Mouse (Mus musculus): ENCODE measurements around the gene Thsd7a. TPM values are rescaled to one million over a fixed set of nuclear protein-coding genes. Genes with fewer than 3 reads are reported as not detected.

Gene Thsd7a
- polyA plus RNA-seq, 1 experiment from 2014 or later: 52.1 TPM

GRCm38 (mm10) chr6:12404441-12404840, 344.8 kb downstream of the Thsd7a start:
- no peaks in the 10 kb centered on the region for H3K36me3 ChIP-seq (ENCODE audit: control insufficient read depth, insufficient read depth, low read length)

DNA sequence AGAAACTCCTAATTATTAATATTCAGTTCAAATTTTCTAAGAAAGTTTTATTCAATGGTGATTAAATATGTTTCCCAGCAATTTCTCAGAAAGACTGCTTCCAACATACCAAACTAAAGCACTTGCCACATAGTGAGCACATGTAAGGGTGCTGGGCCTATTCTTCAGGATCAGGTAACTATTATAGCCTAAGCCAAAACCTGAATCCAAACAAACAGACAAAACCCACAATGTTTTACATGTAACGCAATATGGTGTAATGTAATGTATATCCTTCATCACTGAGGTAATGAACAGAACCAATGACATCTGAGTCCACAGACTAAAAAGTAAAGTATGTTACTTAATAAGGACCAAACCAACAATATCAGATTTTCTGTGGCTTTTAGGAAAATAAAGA, 346.2 kb downstream of the Thsd7a start:
- Histone ChIP-seq H3K36me3 (ENCODE audit: control insufficient read depth, insufficient read depth, low read length) (no peaks in the 10 kb centered on the region), H3K4me2 (ENCODE audit: low read depth, low read length) (no peak overlapping the region), H3K9me3 (ENCODE audit: control insufficient read depth, low read length) (no peaks in the 10 kb centered on the region), H3K4me1 (ENCODE audit: control insufficient read depth, insufficient read depth, low read length) (0 out of 2 replicates have a peak, but pooled peaks cover 3% of the 10 kb centered on the region), H3K27me3 (ENCODE audit: control insufficient read depth, insufficient read depth, low read length) (no peaks in the 10 kb centered on the region), H3K9ac (replicated peaks; ENCODE audit: low read depth, low read length) (no peak overlapping the region), H3K27ac (ENCODE audit: low read depth, low read length) (no peak overlapping the region), H3K4me3 (ENCODE audit: low read depth, low read length) (no peak overlapping the region)
- 96% methylated on average over 1 of the region's 1 CpGs for WGBS
- no peak for ATAC-seq (ENCODE audit: low read depth)

More at GRCm38 (mm10) chr6:12404441-12404840, 344.8 kb downstream of the Thsd7a start:
- Histone ChIP-seq H3K27me3 (ENCODE audit: control insufficient read depth, insufficient read depth, low read length) (no peaks in the 10 kb centered on the region), H3K27ac (ENCODE audit: low read depth, low read length) (no peak overlapping the region), H3K9ac (replicated peaks; ENCODE audit: low read depth, low read length) (no peak overlapping the region), H3K4me1 (ENCODE audit: control insufficient read depth, insufficient read depth, low read length) (no peaks in the 10 kb centered on the region), H3K4me2 (ENCODE audit: low read depth, low read length) (no peak overlapping the region), H3K9me3 (ENCODE audit: control insufficient read depth, low read length) (no peaks in the 10 kb centered on the region), H3K4me3 (ENCODE audit: low read depth, low read length) (no peak overlapping the region)
- peak; percentile 67; the same call in 1 of the 2 replicates for ATAC-seq (ENCODE audit: low read depth)
- WGBS: 37% methylated on average over 2 of the region's 2 CpGs

GRCm38 (mm10) chr6:12397776-12398522, 351.3 kb downstream of the Thsd7a start:
- ATAC-seq (ENCODE audit: low read depth): peak; percentile 51; the same call in 1 of the 2 replicates
- H3K4me2 ChIP-seq (ENCODE audit: low read depth, low read length): no peak overlapping the region
- no peaks in the 10 kb centered on the region for H3K9me3 ChIP-seq (ENCODE audit: control insufficient read depth, low read length)
- H3K4me1 ChIP-seq (ENCODE audit: control insufficient read depth, insufficient read depth, low read length): 0 out of 2 replicates have a peak, but pooled peaks cover 3% of the 10 kb centered on the region
- WGBS: 77% methylated on average over 8 of the region's 8 CpGs
- no peak overlapping the region for H3K4me3 ChIP-seq (ENCODE audit: low read depth, low read length)
- H3K36me3 ChIP-seq (ENCODE audit: control insufficient read depth, insufficient read depth, low read length): no peaks in the 10 kb centered on the region
- no peak overlapping the region for H3K27ac ChIP-seq (ENCODE audit: low read depth, low read length)
- H3K27me3 ChIP-seq (ENCODE audit: control insufficient read depth, insufficient read depth, low read length): no peaks in the 10 kb centered on the region
- H3K9ac ChIP-seq (replicated peaks; ENCODE audit: low read depth, low read length): no peak overlapping the region

- no peak overlapping the region for H3K9ac ChIP-seq (replicated peaks; ENCODE audit: low read depth, low read length)
- 60% methylated on average over 2 of the region's 2 CpGs for WGBS
- no peak overlapping the region for H3K4me3 ChIP-seq (ENCODE audit: low read depth, low read length)
- no peak for ATAC-seq (ENCODE audit: low read depth)
- no peaks in the 10 kb centered on the region for H3K4me1 ChIP-seq (ENCODE audit: control insufficient read depth, insufficient read depth, low read length)
- H3K9me3 ChIP-seq (ENCODE audit: control insufficient read depth, low read length): no peaks in the 10 kb centered on the region
- H3K27ac ChIP-seq (ENCODE audit: low read depth, low read length): no peak overlapping the region; the same call in 1 of the 2 replicates
- no peaks in the 10 kb centered on the region for H3K36me3 ChIP-seq (ENCODE audit: control insufficient read depth, insufficient read depth, low read length)
- no peaks in the 10 kb centered on the region for H3K27me3 ChIP-seq (ENCODE audit: control insufficient read depth, insufficient read depth, low read length)
- no peak overlapping the region for H3K4me2 ChIP-seq (ENCODE audit: low read depth, low read length)
Observed at GRCm38 (mm10) chr6:12393574-12394380, 355.4 kb downstream of the Thsd7a start.

GRCm38 (mm10) chr6:12386731-12387130, 362.5 kb downstream of the Thsd7a start:
- no peak overlapping the region for H3K4me3 ChIP-seq (ENCODE audit: low read depth, low read length)
- H3K4me1 ChIP-seq (ENCODE audit: control insufficient read depth, insufficient read depth, low read length): no peaks in the 10 kb centered on the region
- no peaks in the 10 kb centered on the region for H3K9me3 ChIP-seq (ENCODE audit: control insufficient read depth, low read length)
- no peaks in the 10 kb centered on the region for H3K27me3 ChIP-seq (ENCODE audit: control insufficient read depth, insufficient read depth, low read length)
- 86% methylated on average over 1 of the region's 1 CpGs for WGBS
- H3K36me3 ChIP-seq (ENCODE audit: control insufficient read depth, insufficient read depth, low read length): no peaks in the 10 kb centered on the region
- no peak overlapping the region for H3K4me2 ChIP-seq (ENCODE audit: low read depth, low read length)
- H3K9ac ChIP-seq (replicated peaks; ENCODE audit: low read depth, low read length): no peak overlapping the region
- ATAC-seq (ENCODE audit: low read depth): no peak
- H3K27ac ChIP-seq (ENCODE audit: low read depth, low read length): no peak overlapping the region

GRCm38 (mm10) chr6:12385591-12385990, 363.6 kb downstream of the Thsd7a start:
- no peaks in the 10 kb centered on the region for H3K9me3 ChIP-seq (ENCODE audit: control insufficient read depth, low read length)
- no peaks in the 10 kb centered on the region for H3K27me3 ChIP-seq (ENCODE audit: control insufficient read depth, insufficient read depth, low read length)
- 93% methylated on average over 3 of the region's 3 CpGs for WGBS
- H3K4me3 ChIP-seq (ENCODE audit: low read depth, low read length): no peak overlapping the region
- H3K27ac ChIP-seq (ENCODE audit: low read depth, low read length): no peak overlapping the region
- no peaks in the 10 kb centered on the region for H3K36me3 ChIP-seq (ENCODE audit: control insufficient read depth, insufficient read depth, low read length)
- no peak overlapping the region for H3K4me2 ChIP-seq (ENCODE audit: low read depth, low read length)
- no peak for ATAC-seq (ENCODE audit: low read depth)
- no peak overlapping the region for H3K9ac ChIP-seq (replicated peaks; ENCODE audit: low read depth, low read length)
- no peaks in the 10 kb centered on the region for H3K4me1 ChIP-seq (ENCODE audit: control insufficient read depth, insufficient read depth, low read length)

DNA sequence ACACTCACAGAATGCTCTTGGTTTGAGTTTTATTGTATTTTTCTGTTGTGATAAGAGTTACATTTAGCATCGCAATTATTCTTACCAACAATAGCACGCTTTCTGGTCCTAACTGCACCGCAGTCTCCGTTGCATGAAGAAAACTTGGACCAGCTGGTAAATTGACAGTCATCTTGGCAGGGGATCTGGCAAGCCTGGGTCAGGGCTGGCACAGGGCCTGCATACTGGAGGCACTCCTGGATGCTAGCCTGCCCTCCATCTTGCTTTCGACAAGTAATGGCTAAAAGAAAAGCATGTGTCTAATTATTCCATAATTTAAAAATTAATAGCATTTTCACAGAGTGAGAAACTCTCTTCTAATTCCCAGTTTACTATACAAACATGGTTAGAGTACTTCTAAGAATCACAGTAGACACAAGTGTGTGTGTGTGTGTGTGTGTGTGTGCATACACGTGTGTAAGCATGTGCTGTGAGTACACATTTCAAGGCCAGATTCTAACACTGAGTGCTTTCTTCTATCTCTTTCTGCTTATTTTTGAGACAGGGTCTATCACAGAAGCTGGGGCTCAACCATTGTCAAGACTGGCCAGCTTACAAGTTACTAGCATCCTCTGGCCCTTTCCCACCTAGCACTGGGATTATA, 368.0 kb downstream of the Thsd7a start:
- H3K4me1 ChIP-seq (ENCODE audit: control insufficient read depth, insufficient read depth, low read length): no peaks in the 10 kb centered on the region
- no peak overlapping the region for H3K4me2 ChIP-seq (ENCODE audit: low read depth, low read length)
- H3K36me3 ChIP-seq (ENCODE audit: control insufficient read depth, insufficient read depth, low read length): no peaks in the 10 kb centered on the region
- 57% methylated on average over 6 of the region's 6 CpGs for WGBS
- H3K27me3 ChIP-seq (ENCODE audit: control insufficient read depth, insufficient read depth, low read length): no peaks in the 10 kb centered on the region
- no peak overlapping the region for H3K4me3 ChIP-seq (ENCODE audit: low read depth, low read length)
- H3K9ac ChIP-seq (replicated peaks; ENCODE audit: low read depth, low read length): no peak overlapping the region
- peak; percentile 90 for ATAC-seq (ENCODE audit: low read depth)
- peak overlapping the region; percentile 44; the same call in 1 of the 2 replicates for H3K27ac ChIP-seq (ENCODE audit: low read depth, low read length)
- H3K9me3 ChIP-seq (ENCODE audit: control insufficient read depth, low read length): no peaks in the 10 kb centered on the region

DNA sequence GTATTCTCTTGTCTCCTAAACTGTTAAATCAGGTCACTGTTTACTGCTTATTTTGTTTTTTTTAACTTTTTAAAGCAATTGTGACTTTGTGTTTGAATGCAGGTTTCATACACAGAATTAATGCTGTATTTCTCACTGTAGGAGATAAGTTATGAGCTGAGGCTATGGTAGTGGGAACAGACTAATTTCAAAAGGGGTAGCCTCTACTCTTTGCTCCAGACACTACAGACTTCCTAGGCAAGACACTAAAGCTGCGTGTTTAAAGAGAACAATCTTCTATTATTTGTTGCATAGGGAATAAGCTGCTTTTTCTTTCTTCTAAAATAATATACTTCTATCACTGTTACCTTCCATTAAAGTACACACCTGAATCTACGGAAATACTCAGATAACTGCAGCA, 368.5 kb downstream of the Thsd7a start:
- Histone ChIP-seq H3K27me3 (ENCODE audit: control insufficient read depth, insufficient read depth, low read length) (no peaks in the 10 kb centered on the region), H3K9ac (replicated peaks; ENCODE audit: low read depth, low read length) (no peak overlapping the region), H3K4me3 (ENCODE audit: low read depth, low read length) (no peak overlapping the region), H3K27ac (ENCODE audit: low read depth, low read length) (no peak overlapping the region), H3K36me3 (ENCODE audit: control insufficient read depth, insufficient read depth, low read length) (no peaks in the 10 kb centered on the region), H3K9me3 (ENCODE audit: control insufficient read depth, low read length) (no peaks in the 10 kb centered on the region), H3K4me2 (ENCODE audit: low read depth, low read length) (no peak overlapping the region), H3K4me1 (ENCODE audit: control insufficient read depth, insufficient read depth, low read length) (no peaks in the 10 kb centered on the region)
- ATAC-seq (ENCODE audit: low read depth): no peak
- WGBS: 70% methylated on average over 2 of the region's 2 CpGs
